Mouse (Mus musculus): ENCODE measurements at regions not wholly inside any gene's neighbourhood (a gene's known extent, or its start where the extent isn't known, plus 50 kb on each side); places are given as distances from the start of the nearest gene placed in this dataset.

DNA sequence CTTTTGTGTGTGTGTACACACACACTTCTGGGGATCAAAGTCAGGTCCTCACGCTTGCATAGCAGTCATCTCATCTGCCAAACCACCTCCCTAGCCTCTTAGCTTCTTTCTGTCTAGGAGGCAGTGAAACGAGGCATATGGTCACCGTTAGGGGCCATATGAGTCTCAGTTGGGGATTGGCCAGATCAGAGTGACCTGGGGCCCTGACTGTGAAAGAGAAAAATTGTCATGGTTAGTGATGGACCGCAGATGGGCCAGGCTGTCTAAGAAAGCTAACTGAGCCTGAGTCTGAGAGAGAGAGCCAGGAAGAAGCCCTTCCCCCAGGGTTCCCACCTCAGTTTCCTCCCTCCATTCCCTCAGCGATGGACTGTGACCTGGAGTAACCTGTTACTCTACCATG, 89.8 kb downstream of the Anxa2 start:
- no peak for TF ChIP-seq CTCF (IDR thresholded peaks at IDR 0.05; ENCODE audit: borderline replicate concordance, insufficient read depth, low read depth, low read length)
- TF ChIP-seq POLR2A (IDR thresholded peaks at IDR 0.05; ENCODE audit: borderline replicate concordance, insufficient read depth, low read length): no peak
